Comparison of ENCODE assay signal across 8 mouse cellular contexts in the genomic region with DNA sequence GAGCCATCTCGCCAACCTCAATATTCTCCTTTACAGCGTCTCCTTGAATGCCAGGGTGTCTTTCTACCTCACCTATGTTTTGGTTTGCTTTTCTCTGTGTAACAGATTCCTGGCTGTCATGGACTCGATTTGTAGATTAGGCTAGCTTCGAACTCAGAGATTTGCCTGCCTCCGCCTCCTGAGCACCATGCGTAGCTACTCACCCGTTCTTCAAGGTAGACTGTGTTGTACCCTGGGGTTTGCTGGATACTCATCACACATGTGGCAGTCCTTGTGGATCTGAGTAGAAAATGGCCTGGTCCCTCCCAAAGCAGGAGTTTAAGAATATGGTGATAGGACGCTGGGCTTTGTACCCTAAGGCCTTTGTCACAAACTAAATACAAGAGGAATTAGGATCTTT. TPM values are rescaled to one million over a fixed set of nuclear protein-coding genes. Genes with fewer than 3 reads are reported as not detected.
DNase-seq lines count a peak whose midpoint lies in the region; ATAC-seq and TF ChIP-seq lines count a peak whose summit lies in the region.

No protein-coding gene starts in this region.

- no peak for TF ChIP-seq POLR2A in bone marrow macrophage, adult 2 months (IDR thresholded peaks at IDR 0.05; ENCODE audit: borderline replicate concordance, low read depth, low read length)

- H3K9ac ChIP-seq in kidney, embryonic 16.5 days (replicated peaks; ENCODE audit: low read length): peak overlapping the region; percentile 77
- H3K9ac ChIP-seq in midbrain, embryonic 12.5 days (replicated peaks): peak overlapping the region; percentile 70

- H3K9me3 ChIP-seq in kidney, embryonic 16.5 days (ENCODE audit: low read length): no peaks in the 10 kb centered on the region
- H3K9me3 ChIP-seq in hindbrain, embryonic 10.5 days: no peaks in the 10 kb centered on the region
- no peaks in the 10 kb centered on the region for H3K9me3 ChIP-seq in midbrain, embryonic 12.5 days

- WGBS in kidney, embryonic 16.5 days: 12% methylated on average over 8 of the region's 8 CpGs
- WGBS in hindbrain, embryonic 10.5 days: 17% methylated on average over 8 of the region's 8 CpGs
- WGBS in midbrain, embryonic 12.5 days: 17% methylated on average over 8 of the region's 8 CpGs

- TF ChIP-seq CTCF in bone marrow macrophage, adult 2 months (IDR thresholded peaks at IDR 0.05; ENCODE audit: low read depth, low read length): no peak

- ATAC-seq in kidney, embryonic 16.5 days (ENCODE audit: low FRiP score, low TSS enrichment): no peak
- no peak for ATAC-seq in midbrain, embryonic 12.5 days (ENCODE audit: low FRiP score, low read depth)

- peak overlapping the region; percentile 94 for H3K4me3 ChIP-seq in kidney, embryonic 16.5 days (ENCODE audit: low read length)
- H3K4me3 ChIP-seq in bone marrow macrophage, adult 2 months (ENCODE audit: insufficient read depth, low read length): peak overlapping the region; percentile 82
- peak overlapping the region; percentile 95 for H3K4me3 ChIP-seq in hindbrain, embryonic 10.5 days
- peak overlapping the region; percentile 96 for H3K4me3 ChIP-seq in midbrain, embryonic 12.5 days

- peaks cover 20% of the 10 kb centered on the region for H3K4me1 ChIP-seq in kidney, embryonic 16.5 days (ENCODE audit: insufficient read depth, low read length)
- H3K4me1 ChIP-seq in bone marrow macrophage, adult 2 months (ENCODE audit: control insufficient read depth, insufficient read depth, low read length): peaks cover 7% of the 10 kb centered on the region
- H3K4me1 ChIP-seq in hindbrain, embryonic 10.5 days (replicated peaks): peaks cover 35% of the 10 kb centered on the region
- H3K4me1 ChIP-seq in midbrain, embryonic 12.5 days: peaks cover 31% of the 10 kb centered on the region

- H3K4me2 ChIP-seq in kidney, embryonic 16.5 days (replicated peaks; ENCODE audit: low read depth, low read length): peak overlapping the region; percentile 69
- peak overlapping the region; percentile 81 for H3K4me2 ChIP-seq in midbrain, embryonic 12.5 days (replicated peaks)

- no peaks in the 10 kb centered on the region for H3K27me3 ChIP-seq in kidney, embryonic 16.5 days (ENCODE audit: insufficient read depth, low read length)
- H3K27me3 ChIP-seq in hindbrain, embryonic 10.5 days (ENCODE audit: insufficient read depth, poor library complexity, severe bottlenecking): no peaks in the 10 kb centered on the region
- no peaks in the 10 kb centered on the region for H3K27me3 ChIP-seq in midbrain, embryonic 12.5 days

- H3K36me3 ChIP-seq in kidney, embryonic 16.5 days (ENCODE audit: insufficient read depth, low read length): peaks cover 31% of the 10 kb centered on the region
- peaks cover 56% of the 10 kb centered on the region for H3K36me3 ChIP-seq in hindbrain, embryonic 10.5 days
- peaks cover 33% of the 10 kb centered on the region for H3K36me3 ChIP-seq in midbrain, embryonic 12.5 days

- DNase-seq in kidney, postnatal 36 days: no peak
- DNase-seq in hindbrain, embryonic 10.5 days (ENCODE audit: low spot score): peak; percentile 16
- no peak for DNase-seq in adrenal gland, postnatal 36 days
- DNase-seq in adrenal gland, adult 2 months: no peak
- DNase-seq in cerebellum, postnatal 25 days: no peak

- H3K27ac ChIP-seq in kidney, embryonic 16.5 days (ENCODE audit: low read length): peak overlapping the region; percentile 76
- H3K27ac ChIP-seq in bone marrow macrophage, adult 2 months (ENCODE audit: insufficient read depth, low read depth, low read length): no peak overlapping the region
- H3K27ac ChIP-seq in hindbrain, embryonic 10.5 days: peak overlapping the region; percentile 90
- H3K27ac ChIP-seq in midbrain, embryonic 12.5 days (replicated peaks): peak overlapping the region; percentile 63

RNA-seq across cellular contexts. Expression of gene Slc35e1, which starts 1.0 kb away (rescaled TPM):
- 8.0 and 10.1 TPM in 2 replicates for polyA plus RNA-seq in kidney, embryonic 16.5 days (2015; fragmentation: Nextera tagmentation; extraction: Ambion mirVana)
- 28.8 and 34.5 TPM in 2 replicates for polyA plus RNA-seq in bone marrow macrophage, adult 2 months (2012; ENCODE audit: insufficient read depth, insufficient read length, missing spikeins)
- 19.6 and 21.3 TPM in 2 replicates for polyA plus RNA-seq in hindbrain, embryonic 10.5 days (2016; fragmentation: Nextera tagmentation; extraction: Ambion mirVana)
- polyA plus RNA-seq in midbrain, embryonic 12.5 days (2016; fragmentation: Nextera tagmentation; extraction: Ambion mirVana): 23.0 and 24.3 TPM in 2 replicates
- total RNA-seq in adrenal gland, postnatal 36 days (2021): 10 to 100 TPM; 36.2 to 37.7 TPM
- 10 to 100 TPM; 34.4 to 49.8 TPM for total RNA-seq in adrenal gland, adult 2 months (2021)
- polyA plus RNA-seq in adrenal gland, adult 2 months (2012; rRNA removed): 69.7 and 80.0 TPM in 2 replicates

RNA-seq across cellular contexts. Expression of gene Cherp, which starts 18.4 kb away (rescaled TPM):
- 64.6 and 87.9 TPM in 2 replicates for polyA plus RNA-seq in kidney, embryonic 16.5 days (2015; fragmentation: Nextera tagmentation; extraction: Ambion mirVana)
- polyA plus RNA-seq in bone marrow macrophage, adult 2 months (2012; ENCODE audit: insufficient read depth, insufficient read length, missing spikeins): 43.8 and 48.8 TPM in 2 replicates
- polyA plus RNA-seq in hindbrain, embryonic 10.5 days (2016; fragmentation: Nextera tagmentation; extraction: Ambion mirVana): 99.1 and 105 TPM in 2 replicates
- 76.6 and 82.8 TPM in 2 replicates for polyA plus RNA-seq in midbrain, embryonic 12.5 days (2016; fragmentation: Nextera tagmentation; extraction: Ambion mirVana)
- total RNA-seq in adrenal gland, postnatal 36 days (2021): 10 to 100 TPM; 57.3 to 63.1 TPM
- total RNA-seq in adrenal gland, adult 2 months (2021): 10 to 100 TPM; 66.3 to 71.0 TPM
- polyA plus RNA-seq in adrenal gland, adult 2 months (2012; rRNA removed): 63.8 and 77.3 TPM in 2 replicates

RNA-seq across cellular contexts. Expression of gene 1700030K09Rik, which starts 49.7 kb away (rescaled TPM):
- polyA plus RNA-seq in kidney, embryonic 16.5 days (2015; fragmentation: Nextera tagmentation; extraction: Ambion mirVana): 17.9 and 19.1 TPM in 2 replicates
- polyA plus RNA-seq in bone marrow macrophage, adult 2 months (2012; ENCODE audit: insufficient read depth, insufficient read length, missing spikeins): 6.2 and 13.5 TPM in 2 replicates
- polyA plus RNA-seq in hindbrain, embryonic 10.5 days (2016; fragmentation: Nextera tagmentation; extraction: Ambion mirVana): 14.3 and 15.5 TPM in 2 replicates
- polyA plus RNA-seq in midbrain, embryonic 12.5 days (2016; fragmentation: Nextera tagmentation; extraction: Ambion mirVana): 16.4 and 18.2 TPM in 2 replicates
- 1 to 10 TPM; 7.1 to 8.1 TPM for total RNA-seq in adrenal gland, postnatal 36 days (2021)
- 1 to 10 TPM; 9.6 to 10.0 TPM for total RNA-seq in adrenal gland, adult 2 months (2021)
- polyA plus RNA-seq in adrenal gland, adult 2 months (2012; rRNA removed): 5.9 and 6.1 TPM in 2 replicates

RNA-seq across cellular contexts. Expression of gene Calr3, which starts 49.7 kb away (rescaled TPM):
- 2.0 and 2.1 TPM in 2 replicates for polyA plus RNA-seq in kidney, embryonic 16.5 days (2015; fragmentation: Nextera tagmentation; extraction: Ambion mirVana)
- polyA plus RNA-seq in bone marrow macrophage, adult 2 months (2012; ENCODE audit: insufficient read depth, insufficient read length, missing spikeins): 0.52 and 0.79 TPM in 2 replicates
- polyA plus RNA-seq in hindbrain, embryonic 10.5 days (2016; fragmentation: Nextera tagmentation; extraction: Ambion mirVana): 0.80 and 1.6 TPM in 2 replicates
- polyA plus RNA-seq in midbrain, embryonic 12.5 days (2016; fragmentation: Nextera tagmentation; extraction: Ambion mirVana): 1.4 and 1.7 TPM in 2 replicates
- total RNA-seq in adrenal gland, postnatal 36 days (2021): 1 to 10 TPM; 3.7 to 4.3 TPM
- total RNA-seq in adrenal gland, adult 2 months (2021): 1 to 10 TPM; 3.9 TPM
- 0.17 and 0.41 TPM in 2 replicates for polyA plus RNA-seq in adrenal gland, adult 2 months (2012; rRNA removed)

RNA-seq across cellular contexts. Expression of gene Med26, which starts 54.7 kb away (rescaled TPM):
- polyA plus RNA-seq in kidney, embryonic 16.5 days (2015; fragmentation: Nextera tagmentation; extraction: Ambion mirVana): 18.7 and 18.9 TPM in 2 replicates
- polyA plus RNA-seq in bone marrow macrophage, adult 2 months (2012; ENCODE audit: insufficient read depth, insufficient read length, missing spikeins): 7.5 and 7.8 TPM in 2 replicates
- polyA plus RNA-seq in hindbrain, embryonic 10.5 days (2016; fragmentation: Nextera tagmentation; extraction: Ambion mirVana): 18.9 and 21.9 TPM in 2 replicates
- 19.1 and 19.6 TPM in 2 replicates for polyA plus RNA-seq in midbrain, embryonic 12.5 days (2016; fragmentation: Nextera tagmentation; extraction: Ambion mirVana)
- 10 to 100 TPM in 1 of 2 experiments, 1 to 10 TPM in 1; 9.7 to 11.3 TPM for total RNA-seq in adrenal gland, postnatal 36 days (2021)
- total RNA-seq in adrenal gland, adult 2 months (2021): 1 to 10 TPM; 8.6 to 9.5 TPM
- 16.4 and 17.1 TPM in 2 replicates for polyA plus RNA-seq in adrenal gland, adult 2 months (2012; rRNA removed)
